Mouse (Mus musculus) adipocyte (in vitro differentiated cells): ENCODE results near the gene Gm3526.
"Not testable (repeated sequence)": the region's sequence is repeated elsewhere in the genome, so short reads cannot be mapped to it uniquely, and the experiment has no call there.

Experiments used
- DNase-seq: peaks from one replicate; pipeline ENCODE4 v3.0.0-alpha.2; 2016; ENCODE audit warnings: low spot score

The Gm3526 gene

DNA sequence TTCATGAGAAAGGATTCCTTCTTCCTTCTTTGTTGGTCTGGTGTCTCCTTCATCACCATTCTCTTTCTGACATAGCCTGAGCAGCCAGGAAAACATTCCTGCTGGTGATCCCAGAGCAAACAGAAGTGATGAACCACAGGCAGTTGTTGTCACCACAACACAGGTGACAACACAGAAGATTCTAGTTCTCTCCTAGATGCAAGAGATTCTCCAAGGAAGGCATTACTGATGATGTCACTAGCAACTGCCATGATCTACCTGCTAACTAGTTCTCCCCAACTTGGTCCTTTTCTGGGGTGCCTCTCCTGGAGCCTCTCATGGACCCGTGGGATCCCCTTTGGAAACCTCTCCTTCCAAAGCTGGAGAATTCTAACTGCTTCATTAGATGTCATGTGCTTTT is at the start of gene Gm3526:
TSS of gene Gm3526 (minus strand) at position 101 of the 400 bp plus-strand sequence.
- not testable (repeated sequence) for DNase-seq
